Mouse (Mus musculus) ES-E14 (cell line): ENCODE results near the gene Ankrd35.

Experiments
- CHD2 ChIP-seq: IDR thresholded peaks from 2 replicates; pipeline ENCODE4 v1.6.1; 2014; ENCODE audit warnings: mild to moderate bottlenecking, low read depth, low read length, inconsistent platforms
- ZC3H11A ChIP-seq: IDR thresholded peaks from 2 replicates; pipeline ENCODE4 v1.6.1; 2012; ENCODE audit warnings: low read depth, mild to moderate bottlenecking, inconsistent platforms, low read length, borderline replicate concordance
- ZNF384 ChIP-seq: IDR thresholded peaks from 2 replicates; pipeline ENCODE4 v1.6.1; 2012; ENCODE audit warnings: low read depth, low read length, inconsistent platforms

DNA sequence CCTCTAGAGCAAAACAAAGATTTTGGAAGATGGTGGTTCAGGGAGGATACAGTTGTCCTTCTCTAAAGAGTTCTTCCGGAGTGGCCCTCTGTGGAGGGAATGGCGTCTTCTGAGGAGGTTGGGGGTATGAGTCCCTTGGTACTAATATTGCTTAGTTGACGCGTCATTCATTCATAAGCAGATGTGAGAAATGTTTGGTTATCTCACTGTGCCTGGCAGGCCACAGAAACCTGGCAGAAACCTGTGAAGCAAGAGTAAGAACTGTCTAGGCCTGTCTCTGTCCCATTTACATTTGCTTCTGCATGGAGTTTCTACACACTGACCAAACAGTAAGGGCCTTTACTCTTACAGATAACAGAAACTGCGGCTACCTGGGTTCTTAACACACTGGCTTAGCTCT, 1.6 kb downstream of the Ankrd35 start:
- TF ChIP-seq ZNF384 (no peak), CHD2 (no peak), ZC3H11A (no peak)
